Mouse (Mus musculus) CH12.LX (cell line): ENCODE measurements at regions not wholly inside any gene's neighbourhood (a gene's known extent, or its start where the extent isn't known, plus 50 kb on each side); places are given as distances from the start of the nearest gene placed in this dataset.

Experiments used
- DNase-seq: peaks from one replicate; pipeline ENCODE4 v3.0.0-alpha.2; 2013; ENCODE audit errors: extremely low read depth
- H3K27ac ChIP-seq: 2 replicates; pipeline ENCODE4 v1.5.1; 2012; ENCODE audit warnings: low read depth, mild to moderate bottlenecking, control low read depth, moderate library complexity; ENCODE audit not compliant: insufficient read depth
- H3K27me3 ChIP-seq: replicated peaks from 2 replicates; pipeline ENCODE3; 2012; ENCODE audit warnings: inconsistent platforms
- H3K36me3 ChIP-seq, 2 experiments: replicated peaks in 1 of 2; 2 replicates each; pipeline versions ENCODE3 to v1.6.1; 2012; ENCODE audit warnings: inconsistent platforms in 1 of 2, low read length in 1 of 2, mild to moderate bottlenecking in 1 of 2, mixed read lengths in 1 of 2, moderate library complexity in 1 of 2; ENCODE audit not compliant: control insufficient read depth in 1 of 2, insufficient read depth in 1 of 2
- H3K4me1 ChIP-seq, 2 experiments: 2 replicates each; pipeline ENCODE4 v1.6.1; 2012; ENCODE audit warnings: inconsistent platforms in 1 of 2, moderate library complexity in 1 of 2; ENCODE audit not compliant: insufficient read depth in 2 of 2, control insufficient read depth in 1 of 2
- H3K4me2 ChIP-seq: 2 replicates; pipeline ENCODE4 v1.6.1; 2012; ENCODE audit warnings: low read depth, mild to moderate bottlenecking, control low read depth; ENCODE audit not compliant: poor library complexity, insufficient read depth, severe bottlenecking
- H3K4me3 ChIP-seq, 3 experiments: fragments of 150-350 bp in 1 of 3; sonication (generic) in 1 of 3; replicated peaks in 1 of 3; 2 replicates each; pipeline versions ENCODE3 to v1.5.1; 2011 to 2012; ENCODE audit warnings: low read depth in 2 of 3, low read length in 2 of 3, mild to moderate bottlenecking in 2 of 3, moderate library complexity in 2 of 3, control low read depth in 1 of 3, improper control_type of control experiment in 1 of 3, inconsistent platforms in 1 of 3, mixed read lengths in 1 of 3; ENCODE audit not compliant: poor library complexity in 1 of 3
- H3K79me2 ChIP-seq: replicated peaks from 2 replicates; pipeline ENCODE4 v1.6.1; 2012; ENCODE audit warnings: mild to moderate bottlenecking, moderate library complexity; ENCODE audit not compliant: control insufficient read depth, poor library complexity, insufficient read depth, severe bottlenecking; ENCODE audit errors: extremely low read depth
- H3K9ac ChIP-seq: 2 replicates; pipeline ENCODE4 v1.6.1; 2012; ENCODE audit warnings: low read depth, mild to moderate bottlenecking, control low read depth, moderate library complexity; ENCODE audit not compliant: insufficient read depth
- H3K9me3 ChIP-seq: replicated peaks from 2 replicates; pipeline ENCODE3; 2012; ENCODE audit warnings: low read length, inconsistent platforms, mixed read lengths
- BHLHE40 ChIP-seq: IDR thresholded peaks from 2 replicates; pipeline ENCODE4 v1.6.1; 2011; ENCODE audit warnings: mild to moderate bottlenecking, low read depth, low read length, improper control_type of control experiment
- ETS1 ChIP-seq: conservative IDR thresholded peaks from 2 replicates; pipeline ENCODE4 v1.6.1; 2012; ENCODE audit warnings: low read depth, mild to moderate bottlenecking, inconsistent platforms, low read length, improper control_type of control experiment, moderate library complexity
- GABPA ChIP-seq: IDR thresholded peaks from 2 replicates; pipeline ENCODE4 v1.6.1; 2012; ENCODE audit warnings: low read depth, low read length, improper control_type of control experiment, inconsistent platforms; ENCODE audit not compliant: insufficient replicate concordance
- JUN ChIP-seq: IDR thresholded peaks from 2 replicates; pipeline ENCODE4 v1.6.1; 2011; ENCODE audit warnings: low read depth, mild to moderate bottlenecking, low read length, improper control_type of control experiment, moderate library complexity; ENCODE audit not compliant: insufficient read depth
- MAFK ChIP-seq: IDR thresholded peaks from 2 replicates; pipeline ENCODE4 v1.6.1; 2011; ENCODE audit warnings: low read length, improper control_type of control experiment; ENCODE audit not compliant: insufficient replicate concordance
- MAX ChIP-seq: IDR thresholded peaks from 2 replicates; pipeline ENCODE4 v1.6.1; 2011; ENCODE audit warnings: low read length, improper control_type of control experiment
- MXI1 ChIP-seq: IDR thresholded peaks from 2 replicates; pipeline ENCODE4 v1.6.1; 2011; ENCODE audit warnings: mild to moderate bottlenecking, low read depth, low read length, improper control_type of control experiment
- NELFE ChIP-seq: IDR thresholded peaks from 2 replicates; pipeline ENCODE4 v1.6.1; 2011; ENCODE audit warnings: low read depth, low read length, improper control_type of control experiment
- NRF1 ChIP-seq: IDR thresholded peaks from 2 replicates; pipeline ENCODE4 v1.6.1; 2014; ENCODE audit warnings: low read depth, mild to moderate bottlenecking, inconsistent platforms, low read length, improper control_type of control experiment, moderate library complexity
- POLR2A ChIP-seq: IDR thresholded peaks from 2 replicates; pipeline ENCODE4 v1.6.1; 2011; ENCODE audit warnings: low read depth, mild to moderate bottlenecking, improper control_type of control experiment, low read length
- RCOR1 ChIP-seq: conservative IDR thresholded peaks from 2 replicates; pipeline ENCODE4 v1.6.1; 2012; ENCODE audit warnings: low read depth, mild to moderate bottlenecking, inconsistent platforms, low read length, improper control_type of control experiment
- TBP ChIP-seq: conservative IDR thresholded peaks from 2 replicates; pipeline ENCODE4 v1.6.1; 2011; ENCODE audit warnings: low read depth, low read length, improper control_type of control experiment
- USF1 ChIP-seq: IDR thresholded peaks from 2 replicates; pipeline ENCODE4 v1.6.1; 2014; ENCODE audit warnings: low read depth, mild to moderate bottlenecking, inconsistent platforms, low read length, improper control_type of control experiment
- dilution Hi-C: fragments of 300-500 bp; cut with MboI; formaldehyde crosslinking; loops from 2 replicates; pipeline ENCODE4 v1.14.3; 2020; ENCODE audit warnings: low sequenced_read_pairs; ENCODE audit not compliant: extremely low pct_unique_long_range_greater_than_20kb, extremely low pct_ligation_motif_present
- in situ Hi-C: fragments of 300-500 bp; cut with MboI; formaldehyde crosslinking; loops from 3 replicates; pipeline ENCODE4 v1.14.3; 2019; ENCODE audit warnings: low sequenced_read_pairs, low pct_ligation_motif_present, low pct_unique_long_range_greater_than_20kb, mixed read lengths

DNA sequence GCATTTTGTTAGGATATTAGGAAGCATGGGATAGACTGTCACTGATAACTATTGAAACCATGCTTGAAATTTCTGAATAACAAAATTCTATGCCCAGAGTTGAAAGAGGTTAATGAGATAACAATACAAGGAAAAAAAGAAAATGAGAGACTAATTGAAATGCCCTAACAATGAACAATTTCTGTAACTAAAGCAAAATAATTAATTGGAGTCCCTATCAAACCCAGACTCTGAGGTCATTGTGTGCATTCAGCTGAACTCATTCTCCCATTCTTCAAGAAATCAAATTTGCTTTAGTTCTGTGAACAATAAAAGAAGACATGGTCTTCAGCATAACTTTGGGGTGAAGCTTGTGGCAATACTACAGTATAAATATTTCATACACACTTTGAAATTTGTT lies 154.8 kb upstream of the Ncam2 start (continued):
- TF ChIP-seq MAFK (no peak), TBP (no peak), GABPA (no peak)

DNA sequence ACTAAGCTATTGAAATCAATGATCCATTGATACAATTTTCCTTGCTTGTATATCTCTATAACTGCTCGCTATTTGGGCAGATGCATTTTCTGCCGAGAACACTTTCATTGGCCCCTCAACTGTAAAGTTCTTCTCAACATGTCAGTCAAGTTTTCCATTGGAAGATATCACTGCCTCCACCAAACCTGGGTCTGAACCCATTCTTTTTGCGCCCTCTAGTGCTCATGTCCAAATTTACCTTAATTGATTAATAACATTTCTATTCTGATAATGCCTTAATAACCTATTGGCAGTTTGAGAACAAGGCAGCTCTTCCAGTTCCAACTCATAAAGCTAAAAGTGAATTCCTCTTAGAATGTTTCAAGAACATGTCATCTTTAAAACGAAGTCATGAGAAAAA lies 132.2 kb upstream of the Ncam2 start:
- Histone ChIP-seq H3K9me3 (peaks cover 31% of the 10 kb centered on the region), H3K36me3 (no peaks in the 10 kb centered on the region), H3K79me2 (no peaks in the 10 kb centered on the region), H3K9ac (no peak overlapping the region), H3K27ac (no peak overlapping the region), H3K4me1 (no peaks in the 10 kb centered on the region), H3K4me2 (no peak overlapping the region), H3K4me3 (no peak overlapping the region), H3K27me3 (no peaks in the 10 kb centered on the region)
- dilution Hi-C loops (no loop called here), in situ Hi-C loops (no loop called here)
- no peak for DNase-seq
- TF ChIP-seq MAX (no peak), BHLHE40 (no peak), USF1 (no peak), GABPA (no peak), POLR2A (no peak), RCOR1 (no peak), JUN (no peak), MXI1 (no peak), ETS1 (no peak), NELFE (no peak), NRF1 (no peak)
